Mouse (Mus musculus): ENCODE measurements around the gene D430042O09Rik.

DNA sequence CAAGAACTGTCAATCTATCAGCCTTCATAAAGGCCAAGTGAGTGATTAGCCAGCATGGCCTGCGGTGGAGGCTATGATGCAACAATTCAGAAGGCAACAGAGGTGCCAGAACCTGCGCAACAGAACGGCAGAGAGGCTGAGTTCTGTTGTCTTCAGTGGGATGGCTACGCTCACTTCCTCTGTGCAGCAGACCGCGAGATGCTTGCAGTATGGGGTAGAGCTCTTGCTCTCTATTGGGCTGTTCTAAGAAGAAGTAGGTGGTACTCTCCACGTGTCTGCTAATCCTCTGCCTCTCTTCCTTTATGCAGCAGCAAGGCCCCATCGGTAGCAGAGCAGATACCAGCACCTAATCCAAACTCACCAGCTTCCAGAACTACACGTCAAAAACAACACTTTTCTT lies 27.8 kb upstream of the D430042O09Rik start:
- no peak for TF ChIP-seq GATA1 (IDR thresholded peaks at IDR 0.05; ENCODE audit: borderline replicate concordance, low read length)
- no peak for TF ChIP-seq FLI1 (IDR thresholded peaks at IDR 0.05; ENCODE audit: low read length)
